Mouse (Mus musculus) forebrain, embryonic 14.5 days (tissue): Measurements from ENCODE around the gene Acaca. TPM values are rescaled to one million over a fixed set of nuclear protein-coding genes. Genes with fewer than 3 reads are reported as not detected.

Source experiments
- ATAC-seq: fragments of 200-750 bp; cut with Nextera tagmentation; 2 replicates; pipeline ENCODE4 v1.8.0; 2017; ENCODE audit warnings: mild to moderate bottlenecking, moderate library complexity
- DNase-seq: peaks from one replicate; pipeline ENCODE4 v3.0.0-alpha.2; 2015; ENCODE audit warnings: low spot score
- H3K27ac ChIP-seq: fragments of 300-500 bp; sonication (generic); 2 replicates; pipeline ENCODE4 v1.5.1; 2014; ENCODE audit warnings: low read depth, mild to moderate bottlenecking, control low read depth, low read length, moderate library complexity
- H3K27me3 ChIP-seq: fragments of 300-500 bp; sonication (generic); replicated peaks from 2 replicates; pipeline ENCODE4 v1.6.1; 2014; ENCODE audit warnings: low read length, control low read depth, mixed read lengths; ENCODE audit not compliant: control insufficient read depth, insufficient read depth
- H3K36me3 ChIP-seq: fragments of 300-500 bp; sonication (generic); 2 replicates; pipeline ENCODE4 v1.6.1; 2014; ENCODE audit warnings: low read length, control low read depth; ENCODE audit not compliant: control insufficient read depth, insufficient read depth
- H3K4me1 ChIP-seq: fragments of 300-500 bp; sonication (generic); 2 replicates; pipeline ENCODE4 v1.6.1; 2014; ENCODE audit warnings: antibody characterized with exemption, low read length, control low read depth; ENCODE audit not compliant: control insufficient read depth, insufficient read depth
- H3K4me2 ChIP-seq: fragments of 300-500 bp; sonication (generic); 2 replicates; pipeline ENCODE4 v1.6.1; 2014; ENCODE audit warnings: mild to moderate bottlenecking, control low read depth, low read length
- H3K4me3 ChIP-seq: fragments of 300-500 bp; sonication (generic); 2 replicates; pipeline ENCODE4 v1.5.1; 2014; ENCODE audit warnings: low read depth, low read length, control low read depth
- H3K9ac ChIP-seq: fragments of 300-500 bp; sonication (generic); 2 replicates; pipeline ENCODE4 v1.6.1; 2014; ENCODE audit warnings: mild to moderate bottlenecking, low read length, control low read depth, moderate library complexity
- H3K9me3 ChIP-seq: fragments of 300-500 bp; sonication (generic); replicated peaks from 2 replicates; pipeline ENCODE4 v1.6.1; 2016; ENCODE audit warnings: low read length, control low read depth, mixed read lengths; ENCODE audit not compliant: control insufficient read depth
- WGBS: fragments of 180-500 bp; shearing (Covaris S2); extraction: QIAGEN DNeasy Blood & Tissue Kit; methylation state at CpG from one replicate; pipeline ENCODE4 v1.1.7; 2014; 5-methylcytosine and 5-hydroxymethylcytosine counted together
- polyA plus RNA-seq: library from polyadenylated mRNA; unstranded; fragments of >200 nt; fragmentation: Nextera tagmentation; extraction: Ambion mirVana; gene quantifications from 2 replicates; pipeline ENCODE4 v1.2.1, GENCODE M21; 2014

Acaca gene
- polyA plus RNA-seq, 1 experiment from 2014 or later, result 24.3 TPM

GRCm38 (mm10) chr11:84190581-84191233, 61.2 kb downstream of the Acaca start:
- 93% methylated on average over 8 of the region's 8 CpGs for WGBS
- DNase-seq, result no peak

GRCm38 (mm10) chr11:84193249-84193648, 63.8 kb downstream of the Acaca start:
- Histone ChIP-seq H3K27ac (no peak overlapping the region), H3K4me1 (no peaks in the 10 kb centered on the region), H3K4me2 (no peak overlapping the region), H3K27me3 (no peaks in the 10 kb centered on the region), H3K36me3 (no peaks in the 10 kb centered on the region), H3K4me3 (no peak overlapping the region), H3K9ac (no peak overlapping the region), H3K9me3 (no peaks in the 10 kb centered on the region)
- 65% methylated on average over 10 of the region's 10 CpGs for WGBS
- DNase-seq (no peak), ATAC-seq (no peak)

More at GRCm38 (mm10) chr11:84190581-84191233, 61.2 kb downstream of the Acaca start:
- Histone ChIP-seq H3K36me3 (no peaks in the 10 kb centered on the region), H3K27me3 (no peaks in the 10 kb centered on the region), H3K9me3 (no peaks in the 10 kb centered on the region), H3K4me3 (no peak overlapping the region), H3K27ac (no peak overlapping the region), H3K4me2 (no peak overlapping the region), H3K9ac (no peak overlapping the region), H3K4me1 (no peaks in the 10 kb centered on the region)
- ATAC-seq, result no peak

- no peak for DNase-seq
- WGBS, result 90% methylated on average over 3 of the region's 3 CpGs
- Histone ChIP-seq H3K36me3 (no peaks in the 10 kb centered on the region), H3K27me3 (no peaks in the 10 kb centered on the region), H3K4me1 (no peaks in the 10 kb centered on the region), H3K4me3 (no peak overlapping the region), H3K4me2 (no peak overlapping the region), H3K9me3 (no peaks in the 10 kb centered on the region), H3K27ac (no peak overlapping the region), H3K9ac (no peak overlapping the region)
- no peak for ATAC-seq
Measured at GRCm38 (mm10) chr11:84194751-84195150, 65.3 kb downstream of the Acaca start.

GRCm38 (mm10) chr11:84197607-84198402, 68.3 kb downstream of the Acaca start:
- no peaks in the 10 kb centered on the region for H3K4me1 ChIP-seq
- ATAC-seq (no peak), DNase-seq (no peak)
- no peaks in the 10 kb centered on the region for H3K36me3 ChIP-seq
- 95% methylated on average over 3 of the region's 3 CpGs for WGBS
- H3K4me2 ChIP-seq, result no peak overlapping the region
- H3K9ac ChIP-seq, result no peak overlapping the region
- H3K9me3 ChIP-seq, result no peaks in the 10 kb centered on the region
- H3K4me3 ChIP-seq, result no peak overlapping the region
- no peak overlapping the region for H3K27ac ChIP-seq
- H3K27me3 ChIP-seq, result no peaks in the 10 kb centered on the region

- 12% methylated on average over 4 of the region's 4 CpGs for WGBS
- Histone ChIP-seq H3K4me2 (no peak overlapping the region), H3K4me3 (no peak overlapping the region), H3K9me3 (no peaks in the 10 kb centered on the region), H3K27ac (no peak overlapping the region), H3K36me3 (0 out of 2 replicates have a peak, but pooled peaks cover 3% of the 10 kb centered on the region), H3K4me1 (no peaks in the 10 kb centered on the region), H3K27me3 (no peaks in the 10 kb centered on the region), H3K9ac (no peak overlapping the region)
- DNase-seq (no peak), ATAC-seq (no peak)
Measured at GRCm38 (mm10) chr11:84205776-84206175, 76.3 kb downstream of the Acaca start.

- H3K4me2 ChIP-seq, result no peak overlapping the region
- no peaks in the 10 kb centered on the region for H3K27me3 ChIP-seq
- H3K9me3 ChIP-seq, result no peaks in the 10 kb centered on the region
- H3K4me1 ChIP-seq, result no peaks in the 10 kb centered on the region
- DNase-seq (no peak), ATAC-seq (no peak)
- H3K36me3 ChIP-seq, result peaks cover 2% of the 10 kb centered on the region; the same call in 1 of the 2 replicates
- H3K9ac ChIP-seq, result no peak overlapping the region
- H3K4me3 ChIP-seq, result no peak overlapping the region
- WGBS, result 95% methylated on average over 6 of the region's 6 CpGs
- no peak overlapping the region for H3K27ac ChIP-seq
Measured at GRCm38 (mm10) chr11:84210876-84211275, 81.4 kb downstream of the Acaca start.

GRCm38 (mm10) chr11:84218951-84219350, 89.5 kb downstream of the Acaca start:
- no peaks in the 10 kb centered on the region for H3K4me1 ChIP-seq
- no peak overlapping the region for H3K9ac ChIP-seq
- no peak overlapping the region for H3K27ac ChIP-seq
- ATAC-seq, result no peak
- no peaks in the 10 kb centered on the region for H3K27me3 ChIP-seq
- H3K4me2 ChIP-seq, result no peak overlapping the region
- 97% methylated on average over 4 of the region's 4 CpGs for whole genome bisulfite sequencing
- H3K9me3 ChIP-seq, result no peaks in the 10 kb centered on the region
- H3K4me3 ChIP-seq, result no peak overlapping the region
- H3K36me3 ChIP-seq, result peaks cover 5% of the 10 kb centered on the region; the same call in 1 of the 2 replicates
- no peak for DNase-seq

- no peak overlapping the region for H3K4me3 ChIP-seq
- ATAC-seq, result no peak
Measured at GRCm38 (mm10) chr11:84243562-84243961, 114.1 kb downstream of the Acaca start.

GRCm38 (mm10) chr11:84247370-84247769, 117.9 kb downstream of the Acaca start:
- no peak for DNase-seq
- no peak overlapping the region for H3K4me3 ChIP-seq
- H3K4me2 ChIP-seq, result no peak overlapping the region
- H3K4me1 ChIP-seq, result no peaks in the 10 kb centered on the region
- H3K36me3 ChIP-seq, result peaks cover 24% of the 10 kb centered on the region
- H3K27ac ChIP-seq, result no peak overlapping the region
- no peak for ATAC-seq
- 95% methylated on average over 1 of the region's 1 CpGs for WGBS
- no peaks in the 10 kb centered on the region for H3K27me3 ChIP-seq
- H3K9me3 ChIP-seq, result no peaks in the 10 kb centered on the region
- no peak overlapping the region for H3K9ac ChIP-seq

More at GRCm38 (mm10) chr11:84243562-84243961, 114.1 kb downstream of the Acaca start:
- Histone ChIP-seq H3K4me2 (no peak overlapping the region), H3K27me3 (no peaks in the 10 kb centered on the region), H3K27ac (no peak overlapping the region), H3K9ac (no peak overlapping the region), H3K36me3 (peaks cover 8% of the 10 kb centered on the region; the same call in 1 of the 2 replicates), H3K4me1 (no peaks in the 10 kb centered on the region), H3K9me3 (no peaks in the 10 kb centered on the region)
- DNase-seq, result peak; percentile 81
